Mouse (Mus musculus): ENCODE results near the gene Tmem258.
A peak's percentile ranks its signal among the peaks of the same experiment; 100 is the strongest.

- TF ChIP-seq POLR2A (IDR thresholded peaks at IDR 0.05; ENCODE audit: insufficient read length, low read depth): no peak
- no peak for TF ChIP-seq MAX (IDR thresholded peaks at IDR 0.05; ENCODE audit: low read depth)
- peak in 2 of 3 experiments; percentile 29 to 51 for TF ChIP-seq MYOG (IDR thresholded peaks at IDR 0.05; ENCODE audit: control insufficient read depth in 1 of 3, insufficient read depth in 1 of 3, insufficient read length in 2 of 3, low read depth in 2 of 3)
- TF ChIP-seq USF1 (IDR thresholded peaks at IDR 0.05; ENCODE audit: low read depth): no peak
- TF ChIP-seq POLR2AphosphoS2 (IDR thresholded peaks at IDR 0.05; ENCODE audit: insufficient read length, low read depth): peak; percentile 71
- TF ChIP-seq E2F4 (IDR thresholded peaks at IDR 0.05; ENCODE audit: insufficient read depth): no peak
These were observed 5.1 kb upstream of the Tmem258 start for GRCm38 (mm10) chr19:10198723-10199122.
